10 mouse cellular contexts compared by ENCODE assay signal in the genomic region with DNA sequence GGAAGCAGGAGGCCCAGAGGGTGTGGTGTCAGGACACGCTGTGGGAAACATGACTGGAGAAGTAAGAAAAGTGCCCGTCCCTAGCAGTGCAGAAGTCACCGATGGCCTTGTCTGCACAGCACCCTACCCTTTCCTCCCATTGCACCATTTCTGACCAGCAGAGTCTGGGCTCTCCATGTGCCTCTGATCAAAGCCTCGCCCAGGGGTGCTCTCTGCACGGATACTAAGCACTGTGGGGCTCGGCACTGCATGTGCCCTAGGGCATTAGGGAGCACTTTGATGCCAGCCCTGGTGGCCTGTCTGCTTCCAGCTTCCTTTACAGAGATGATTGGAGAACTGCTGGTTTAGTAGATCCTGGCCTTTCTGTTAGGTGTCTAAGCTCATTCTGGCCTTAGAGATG. TPM values are rescaled to one million over a fixed set of nuclear protein-coding genes. Genes with fewer than 3 reads are reported as not detected.
DNase-seq lines count a peak whose midpoint lies in the region; ATAC-seq and TF ChIP-seq lines count a peak whose summit lies in the region.
"Had no signal": no experiment of that assay in that cellular context is flagged by ENCODE, and none has a peak within 500 bp of the region (broad histone marks: within the 10 kb centered on the region; RNA-seq: fewer than 3 reads in every experiment).

No protein-coding gene starts in this region.

- TF ChIP-seq CTCF in liver, adult 2 months (IDR thresholded peaks at IDR 0.05; ENCODE audit: low read depth, low read length), result no peak
- TF ChIP-seq CTCF in forebrain, postnatal 0 days (IDR thresholded peaks at IDR 0.05; ENCODE audit: low read depth), result no peak

- H3K4me3 ChIP-seq in heart, embryonic 10.5 days, result no peak overlapping the region
- no peak overlapping the region for H3K4me3 ChIP-seq in liver, adult 2 months (ENCODE audit: insufficient read depth, low read depth, low read length)
- H3K4me3 ChIP-seq in liver, embryonic 11.5 days (ENCODE audit: low read depth, low read length), result no peak overlapping the region
- H3K4me3 ChIP-seq in stomach, embryonic 16.5 days (replicated peaks; ENCODE audit: low read length), result no peak overlapping the region
- no peak overlapping the region for H3K4me3 ChIP-seq in forebrain, postnatal 0 days (ENCODE audit: low read depth, low read length)
- H3K4me3 ChIP-seq: limb, embryonic 12.5 days had no signal

- H3K27me3 ChIP-seq in heart, embryonic 10.5 days (ENCODE audit: insufficient read depth, poor library complexity, severe bottlenecking), result no peaks in the 10 kb centered on the region
- H3K27me3 ChIP-seq in liver, adult 2 months (ENCODE audit: control insufficient read depth, insufficient read depth, low read length), result no peaks in the 10 kb centered on the region
- H3K27me3 ChIP-seq in liver, embryonic 11.5 days (replicated peaks; ENCODE audit: control insufficient read depth, insufficient read depth, low read length), result no peaks in the 10 kb centered on the region
- H3K27me3 ChIP-seq in stomach, embryonic 16.5 days (ENCODE audit: control insufficient read depth, insufficient read depth, low read length), result no peaks in the 10 kb centered on the region
- H3K27me3 ChIP-seq in forebrain, postnatal 0 days (ENCODE audit: insufficient read depth, low read length), result no peaks in the 10 kb centered on the region
- H3K27me3 ChIP-seq: limb, embryonic 12.5 days had no signal

- intact Hi-C loops in heart, postnatal 10 days (cut with DNase I), result no loop called here

- no peak overlapping the region for H3K9ac ChIP-seq in liver, adult 2 months (ENCODE audit: low read depth, low read length)
- no peak overlapping the region for H3K9ac ChIP-seq in liver, embryonic 11.5 days (ENCODE audit: low read depth, low read length)
- peak overlapping the region; percentile 5; the same call in 1 of the 2 replicates for H3K9ac ChIP-seq in stomach, embryonic 16.5 days (ENCODE audit: low read length)
- no peak overlapping the region for H3K9ac ChIP-seq in forebrain, postnatal 0 days
- H3K9ac ChIP-seq: limb, embryonic 12.5 days had no signal

- ATAC-seq in liver, embryonic 11.5 days (replicated peaks; ENCODE audit: low FRiP score), result no peak
- peak; percentile 4; the same call in 1 of the 2 replicates for ATAC-seq in common myeloid progenitor, adult 5-6 weeks (replicated peaks; ENCODE audit: low read depth, poor library complexity, severe bottlenecking)
- ATAC-seq in stomach, embryonic 16.5 days (ENCODE audit: insufficient read depth, low FRiP score), result no peak
- ATAC-seq in forebrain, postnatal 0 days, result no peak

- H3K4me1 ChIP-seq in heart, embryonic 10.5 days, result peaks cover 57% of the 10 kb centered on the region
- H3K4me1 ChIP-seq in liver, adult 2 months (ENCODE audit: control insufficient read depth, insufficient read depth, low read length), result no peaks in the 10 kb centered on the region
- peaks cover 15% of the 10 kb centered on the region for H3K4me1 ChIP-seq in liver, embryonic 11.5 days (replicated peaks; ENCODE audit: control insufficient read depth, insufficient read depth, low read length)
- H3K4me1 ChIP-seq in stomach, embryonic 16.5 days (ENCODE audit: control insufficient read depth, insufficient read depth, low read length), result peaks cover 4% of the 10 kb centered on the region; the same call in 1 of the 2 replicates
- no peaks in the 10 kb centered on the region for H3K4me1 ChIP-seq in forebrain, postnatal 0 days (ENCODE audit: insufficient read depth)

- no peak overlapping the region for H3K4me2 ChIP-seq in liver, embryonic 11.5 days
- no peak overlapping the region for H3K4me2 ChIP-seq in stomach, embryonic 16.5 days (ENCODE audit: low read depth, low read length)
- no peak overlapping the region for H3K4me2 ChIP-seq in forebrain, postnatal 0 days (ENCODE audit: low read depth)
- H3K4me2 ChIP-seq: limb, embryonic 12.5 days had no signal

- H3K9me3 ChIP-seq in heart, embryonic 10.5 days, result no peaks in the 10 kb centered on the region
- H3K9me3 ChIP-seq in liver, embryonic 11.5 days (ENCODE audit: control insufficient read depth, low read length), result no peaks in the 10 kb centered on the region
- no peaks in the 10 kb centered on the region for H3K9me3 ChIP-seq in stomach, embryonic 16.5 days (replicated peaks; ENCODE audit: control insufficient read depth, low read length)
- no peaks in the 10 kb centered on the region for H3K9me3 ChIP-seq in forebrain, postnatal 0 days (ENCODE audit: low read length)
- H3K9me3 ChIP-seq: limb, embryonic 12.5 days had no signal

- TF ChIP-seq POLR2A in liver, adult 2 months (IDR thresholded peaks at IDR 0.05; ENCODE audit: extremely low read depth, insufficient read depth, low read length), result no peak

- peaks cover 14% of the 10 kb centered on the region; the same call in 1 of the 2 replicates for H3K36me3 ChIP-seq in heart, embryonic 10.5 days
- no peaks in the 10 kb centered on the region for H3K36me3 ChIP-seq in liver, adult 2 months (ENCODE audit: control insufficient read depth, insufficient read depth, low read length)
- H3K36me3 ChIP-seq in liver, embryonic 11.5 days (ENCODE audit: control insufficient read depth, insufficient read depth, low read length), result no peaks in the 10 kb centered on the region
- H3K36me3 ChIP-seq in stomach, embryonic 16.5 days (ENCODE audit: control insufficient read depth, insufficient read depth, low read length), result no peaks in the 10 kb centered on the region
- no peaks in the 10 kb centered on the region for H3K36me3 ChIP-seq in forebrain, postnatal 0 days (ENCODE audit: insufficient read depth)

- WGBS in heart, embryonic 10.5 days, result 90% methylated on average over 6 of the region's 6 CpGs
- 84% methylated on average over 6 of the region's 6 CpGs for WGBS in liver, adult 2 months
- 76% methylated on average over 6 of the region's 6 CpGs for WGBS in liver, embryonic 11.5 days
- WGBS in stomach, embryonic 16.5 days, result 80% methylated on average over 6 of the region's 6 CpGs
- 87% methylated on average over 6 of the region's 6 CpGs for WGBS in forebrain, postnatal 0 days

- no peak for DNase-seq in heart, embryonic 10.5 days (ENCODE audit: low spot score)
- DNase-seq in heart, postnatal 10 days, result no peak
- no peak for DNase-seq in liver, adult 2 months (ENCODE audit: extremely low read depth, low read depth, low spot score)
- DNase-seq in liver, embryonic 11.5 days (ENCODE audit: low spot score), result no peak
- no peak for DNase-seq in forebrain, postnatal 0 days
- DNase-seq in right cerebral cortex, postnatal 25 days, result no peak
- DNase-seq: midbrain, embryonic 14.5 days had no signal

- peak overlapping the region; percentile 47 for H3K27ac ChIP-seq in heart, embryonic 10.5 days
- peak overlapping the region; percentile 42 for H3K27ac ChIP-seq in liver, adult 2 months (replicated peaks; ENCODE audit: insufficient read depth, low read depth, low read length)
- no peak overlapping the region for H3K27ac ChIP-seq in liver, embryonic 11.5 days (ENCODE audit: low read depth, low read length)
- peak overlapping the region; percentile 26; the same call in 1 of the 2 replicates for H3K27ac ChIP-seq in stomach, embryonic 16.5 days (ENCODE audit: low read length)
- H3K27ac ChIP-seq in forebrain, postnatal 0 days (ENCODE audit: low read depth, low read length), result no peak overlapping the region
- H3K27ac ChIP-seq: limb, embryonic 12.5 days had no signal

- H3K79me2 ChIP-seq in liver, adult 2 months (ENCODE audit: control insufficient read depth, insufficient read depth, low read length), result no peaks in the 10 kb centered on the region

RNA-seq across cellular contexts. Expression of a gene that starts 37.2 kb away (rescaled TPM):
- 5.1 and 8.2 TPM in 2 replicates for polyA plus RNA-seq in heart, embryonic 10.5 days (2016; fragmentation: Nextera tagmentation; extraction: Ambion mirVana)
- 1 to 10 TPM; 1.6 to 1.7 TPM for total RNA-seq in heart, postnatal 10 days (2021)
- 1.9 TPM in 2 replicates for total RNA-seq in liver, adult 2 months (2014; rRNA removed)
- polyA plus RNA-seq in liver, adult 2 months (2012; rRNA removed), result 0.73 and 0.80 TPM in 2 replicates
- polyA plus RNA-seq in liver, embryonic 11.5 days (2014; fragmentation: Nextera tagmentation; extraction: Ambion mirVana), result 10.2 and 11.3 TPM in 2 replicates
- 16.9 and 17.6 TPM in 2 replicates for total RNA-seq in common myeloid progenitor, adult 5-6 weeks (2017)
- 5.2 and 5.4 TPM in 2 replicates for polyA plus RNA-seq in stomach, embryonic 16.5 days (2015; fragmentation: Nextera tagmentation; extraction: Ambion mirVana)
- total RNA-seq in forebrain, postnatal 0 days (2014; rRNA removed), result 4.3 and 6.2 TPM in 2 replicates
- 4.6 and 5.4 TPM in 2 replicates for polyA plus RNA-seq in forebrain, postnatal 0 days (2015; fragmentation: Nextera tagmentation; extraction: Ambion mirVana)

RNA-seq across cellular contexts. Expression of a gene that starts 54.7 kb away (rescaled TPM):
- polyA plus RNA-seq in heart, embryonic 10.5 days (2016; fragmentation: Nextera tagmentation; extraction: Ambion mirVana), result 226 and 259 TPM in 2 replicates
- total RNA-seq in heart, postnatal 10 days (2021), result 100 to 1,000 TPM; 177 to 195 TPM
- 13.2 and 17.2 TPM in 2 replicates for total RNA-seq in liver, adult 2 months (2014; rRNA removed)
- 35.0 and 35.2 TPM in 2 replicates for polyA plus RNA-seq in liver, adult 2 months (2012; rRNA removed)
- polyA plus RNA-seq in liver, embryonic 11.5 days (2014; fragmentation: Nextera tagmentation; extraction: Ambion mirVana), result 178 and 186 TPM in 2 replicates
- total RNA-seq in common myeloid progenitor, adult 5-6 weeks (2017), result 44.8 and 45.5 TPM in 2 replicates
- 91.2 and 107 TPM in 2 replicates for polyA plus RNA-seq in stomach, embryonic 16.5 days (2015; fragmentation: Nextera tagmentation; extraction: Ambion mirVana)
- total RNA-seq in forebrain, postnatal 0 days (2014; rRNA removed), result 114 and 138 TPM in 2 replicates
- 211 and 214 TPM in 2 replicates for polyA plus RNA-seq in forebrain, postnatal 0 days (2015; fragmentation: Nextera tagmentation; extraction: Ambion mirVana)

Comparison
In these comparisons a context has a peak if more than half of its experiments do, and no peak if none do; other contexts are left out.
1. H3K27ac ChIP-seq: peak in heart, embryonic 10.5 days (single experiment), liver, adult 2 months (single experiment) and stomach, embryonic 16.5 days (single experiment); none in liver, embryonic 11.5 days (single experiment) and forebrain, postnatal 0 days (single experiment).